Mouse (Mus musculus): Measurements from ENCODE around the gene P4hb.

DNA sequence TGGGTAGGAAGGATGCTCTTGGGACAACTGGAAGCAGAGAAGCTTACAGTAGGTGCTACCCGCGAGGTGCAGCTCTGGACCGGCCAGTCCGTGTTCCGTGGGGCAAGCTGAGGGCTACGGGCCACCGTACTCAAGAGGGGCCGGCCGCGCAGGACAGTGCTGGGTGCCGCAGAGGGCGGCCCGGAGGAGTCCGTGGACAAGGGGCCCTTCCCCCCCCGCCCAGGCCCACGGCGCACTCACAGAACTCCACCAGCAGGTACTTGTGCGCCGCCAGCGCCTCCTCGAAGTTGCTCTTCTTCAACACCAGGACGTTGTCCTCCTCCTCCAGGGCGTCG is 669 bp downstream of the P4hb start:
- TF ChIP-seq GATA1 (IDR thresholded peaks at IDR 0.05; ENCODE audit: borderline replicate concordance, low read length) (no peak), FLI1 (IDR thresholded peaks at IDR 0.05; ENCODE audit: low read length) (no peak)

All from megakaryocyte, embryonic 14.5 days (primary cell).